Mouse (Mus musculus) heart, embryonic 14.5 days (tissue): ENCODE results near the gene Elp4. TPM values are rescaled to one million over a fixed set of nuclear protein-coding genes. Genes with fewer than 3 reads are reported as not detected.
A peak's percentile ranks its signal among the peaks of the same experiment; 100 is the strongest.

Source experiments
- ATAC-seq: fragments of 200-750 bp; cut with Nextera tagmentation; 2 replicates; pipeline ENCODE4 v1.8.0; 2017; ENCODE audit warnings: low read depth, moderate TSS enrichment; ENCODE audit not compliant: insufficient number of reproducible peaks, insufficient read depth, low FRiP score
- H3K27ac ChIP-seq, 2 experiments: fragments of 200-500 bp in 1 of 2; fragments of 300-500 bp in 1 of 2; sonication (generic) in 1 of 2; replicated peaks in 1 of 2; 2 replicates each; pipeline ENCODE4 v1.5.1; 2012 to 2014; ENCODE audit warnings: low read depth in 2 of 2, low read length in 2 of 2, control low read depth in 1 of 2, mild to moderate bottlenecking in 1 of 2, mixed read lengths in 1 of 2; ENCODE audit not compliant: control insufficient read depth in 1 of 2, insufficient read depth in 1 of 2
- H3K27me3 ChIP-seq: fragments of 300-500 bp; sonication (generic); 2 replicates; pipeline ENCODE4 v1.6.1; 2014; ENCODE audit warnings: mild to moderate bottlenecking, low read length, control low read depth; ENCODE audit not compliant: control insufficient read depth, insufficient read depth
- H3K36me3 ChIP-seq: fragments of 300-500 bp; sonication (generic); 2 replicates; pipeline ENCODE4 v1.6.1; 2014; ENCODE audit warnings: mild to moderate bottlenecking, control low read depth, low read length, mixed read lengths; ENCODE audit not compliant: control insufficient read depth, insufficient read depth
- H3K4me1 ChIP-seq, 2 experiments: fragments of 200-500 bp in 1 of 2; fragments of 300-500 bp in 1 of 2; sonication (generic) in 1 of 2; 2 replicates each; pipeline ENCODE4 v1.6.1; 2012 to 2014; ENCODE audit warnings: low read length in 2 of 2, control low read depth in 1 of 2, mixed read lengths in 1 of 2; ENCODE audit not compliant: control insufficient read depth in 2 of 2, insufficient read depth in 2 of 2
- H3K4me2 ChIP-seq: fragments of 300-500 bp; sonication (generic); 2 replicates; pipeline ENCODE4 v1.6.1; 2014; ENCODE audit warnings: mild to moderate bottlenecking, low read length
- H3K4me3 ChIP-seq, 2 experiments: fragments of 200-500 bp in 1 of 2; fragments of 300-500 bp in 1 of 2; sonication (generic) in 1 of 2; 2 replicates each; pipeline ENCODE4 v1.5.1; 2012 to 2014; ENCODE audit warnings: low read length in 2 of 2, mild to moderate bottlenecking in 2 of 2, control low read depth in 1 of 2, low read depth in 1 of 2, moderate library complexity in 1 of 2; ENCODE audit not compliant: control insufficient read depth in 1 of 2, insufficient read depth in 1 of 2
- H3K9ac ChIP-seq: fragments of 300-500 bp; sonication (generic); 2 replicates; pipeline ENCODE4 v1.6.1; 2014; ENCODE audit warnings: mild to moderate bottlenecking, low read length
- H3K9me3 ChIP-seq: fragments of 300-500 bp; sonication (generic); 2 replicates; pipeline ENCODE4 v1.6.1; 2016; ENCODE audit warnings: low read length, control low read depth; ENCODE audit not compliant: control insufficient read depth
- WGBS: fragments of 180-500 bp; shearing (Covaris S2); extraction: QIAGEN DNeasy Blood & Tissue Kit; methylation state at CpG from one replicate; pipeline ENCODE4 v1.1.7; 2014; 5-methylcytosine and 5-hydroxymethylcytosine counted together
- polyA plus RNA-seq: library from polyadenylated mRNA; unstranded; fragments of >200 nt; fragmentation: Nextera tagmentation; extraction: Ambion mirVana; gene quantifications from 2 replicates; pipeline ENCODE4 v1.2.1, GENCODE M21; 2014

Gene Elp4
- polyA plus RNA-seq, 1 experiment from 2014 or later: 19.6 TPM

DNA sequence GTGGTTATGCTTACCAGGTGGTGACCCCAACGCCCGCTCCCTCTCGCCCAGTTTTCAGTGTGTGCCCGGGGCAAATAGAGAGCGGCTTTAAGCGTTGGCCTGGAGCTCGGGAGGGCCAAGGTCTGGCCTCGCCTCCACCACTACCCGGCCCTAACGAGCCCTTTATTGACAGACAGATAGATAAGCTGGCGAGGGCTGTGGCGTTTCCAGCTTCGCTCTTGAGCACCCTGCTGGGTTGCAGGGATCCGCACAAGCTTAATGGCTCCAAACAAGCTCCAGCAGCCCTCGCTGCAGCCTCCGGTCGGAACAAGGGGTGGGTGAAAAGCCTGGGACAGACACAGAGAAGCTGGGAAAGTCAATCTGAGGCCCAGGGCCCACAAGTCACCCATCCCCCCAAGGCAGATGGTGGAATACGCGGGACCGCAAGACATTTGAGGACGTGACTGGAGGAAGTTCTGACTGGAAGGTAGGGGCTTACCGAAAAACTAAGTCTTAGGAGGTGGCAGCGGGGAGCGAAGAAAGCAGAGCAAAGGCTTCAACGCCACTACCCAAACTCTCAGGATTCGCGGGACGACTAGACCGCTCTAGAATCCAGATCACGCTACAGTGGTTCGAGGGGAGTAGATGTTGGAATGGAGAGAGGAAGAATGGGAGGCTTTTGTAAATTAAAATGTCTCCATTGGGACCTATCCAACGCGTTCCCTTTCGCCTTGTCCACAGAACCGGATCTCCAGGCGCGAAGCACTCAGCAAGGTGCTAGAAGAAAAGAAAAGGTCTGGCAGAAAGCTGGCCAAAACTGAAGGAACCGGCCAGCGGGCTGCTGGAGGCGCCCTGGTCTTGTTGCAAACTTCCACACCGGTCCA is 237.4 kb downstream of the Elp4 start:
- H3K4me1 ChIP-seq: peaks cover 5% of the 10 kb centered on the region in 2 experiments; a peak in 2 of 4 replicates
- no peak overlapping the region for H3K4me3 ChIP-seq
- H3K4me2 ChIP-seq: no peak overlapping the region
- H3K27me3 ChIP-seq: peaks cover 95% of the 10 kb centered on the region
- H3K27ac ChIP-seq: no peak overlapping the region
- H3K9me3 ChIP-seq: no peaks in the 10 kb centered on the region
- H3K36me3 ChIP-seq: no peaks in the 10 kb centered on the region
- WGBS: under 1% methylated on average over 41 of the region's 41 CpGs
- no peak overlapping the region for H3K9ac ChIP-seq
- no peak; the same call in 1 of the 2 replicates for ATAC-seq

DNA sequence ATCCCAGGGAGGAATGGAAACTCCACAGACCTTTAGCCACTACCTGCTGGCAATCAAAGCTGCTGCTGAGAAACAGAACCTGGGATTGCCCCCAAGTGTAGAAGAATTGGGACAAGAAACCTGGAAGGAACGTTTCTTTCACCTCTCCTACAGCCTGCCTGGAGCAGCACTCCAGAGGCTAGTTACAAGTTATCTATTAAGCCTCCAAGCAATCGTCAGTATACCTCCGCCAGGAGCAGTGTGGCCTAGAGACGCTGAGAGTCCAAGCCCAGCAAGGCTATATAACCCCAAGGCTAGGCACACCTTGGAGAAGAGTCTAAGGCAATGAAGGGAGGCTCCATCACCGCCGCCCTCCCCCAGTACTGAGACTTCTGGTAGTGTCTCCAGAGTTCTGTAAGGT is 238.0 kb downstream of the Elp4 start:
- 3% methylated on average over 6 of the region's 6 CpGs for WGBS
- H3K9me3 ChIP-seq: no peaks in the 10 kb centered on the region
- no peak for ATAC-seq

DNA sequence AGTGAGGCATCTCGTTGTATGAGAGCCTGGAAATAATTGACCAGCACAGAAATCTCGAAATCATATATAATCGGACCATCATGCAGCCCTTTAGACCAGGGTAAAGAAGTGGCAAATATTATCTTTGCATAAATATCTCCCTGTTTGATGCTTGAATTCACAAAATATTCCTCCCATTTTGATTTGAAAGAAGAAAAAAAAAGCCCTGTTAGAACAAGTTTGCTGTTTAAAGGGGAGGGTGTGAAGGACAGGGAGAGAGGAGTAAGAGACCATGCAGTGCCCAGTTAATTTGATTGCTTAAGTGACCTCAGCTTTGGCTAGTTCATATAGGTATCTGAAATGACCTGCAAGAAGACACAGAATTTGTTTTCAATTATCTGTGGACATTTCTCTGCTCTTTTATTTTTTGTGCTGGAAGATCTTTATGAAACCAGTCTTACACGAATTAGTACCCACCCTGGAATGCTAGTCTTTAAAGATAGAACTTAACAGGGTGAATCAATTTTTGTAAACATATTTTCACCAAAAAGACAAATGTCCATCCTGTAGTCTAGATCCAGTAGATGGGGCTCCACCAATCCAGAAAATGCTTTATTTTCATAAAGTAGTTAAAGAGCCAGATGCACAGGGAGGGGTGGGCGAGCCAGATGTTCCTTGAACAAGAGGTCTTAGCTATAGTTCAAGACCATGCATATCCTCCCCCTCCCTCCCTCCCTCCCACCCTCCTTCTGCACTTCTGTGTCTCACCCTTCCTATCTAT is 238.7 kb downstream of the Elp4 start:
- 21% methylated on average over 5 of the region's 5 CpGs for WGBS
- no peak for ATAC-seq
- Histone ChIP-seq H3K27ac (no peak overlapping the region), H3K9me3 (no peaks in the 10 kb centered on the region), H3K9ac (no peak overlapping the region), H3K4me3 (no peak overlapping the region), H3K4me1 (peaks cover 5% of the 10 kb centered on the region in 2 experiments; a peak in 2 of 4 replicates), H3K4me2 (no peak overlapping the region), H3K36me3 (no peaks in the 10 kb centered on the region), H3K27me3 (peaks cover 93% of the 10 kb centered on the region)

More for the DNA sequence above, 238.0 kb downstream of the Elp4 start:
- Histone ChIP-seq H3K36me3 (no peaks in the 10 kb centered on the region), H3K4me1 (peaks cover 5% of the 10 kb centered on the region in 2 experiments; a peak in 2 of 4 replicates), H3K27me3 (peaks cover 93% of the 10 kb centered on the region), H3K4me3 (no peak overlapping the region), H3K27ac (no peak overlapping the region), H3K9ac (no peak overlapping the region), H3K4me2 (no peak overlapping the region)

DNA sequence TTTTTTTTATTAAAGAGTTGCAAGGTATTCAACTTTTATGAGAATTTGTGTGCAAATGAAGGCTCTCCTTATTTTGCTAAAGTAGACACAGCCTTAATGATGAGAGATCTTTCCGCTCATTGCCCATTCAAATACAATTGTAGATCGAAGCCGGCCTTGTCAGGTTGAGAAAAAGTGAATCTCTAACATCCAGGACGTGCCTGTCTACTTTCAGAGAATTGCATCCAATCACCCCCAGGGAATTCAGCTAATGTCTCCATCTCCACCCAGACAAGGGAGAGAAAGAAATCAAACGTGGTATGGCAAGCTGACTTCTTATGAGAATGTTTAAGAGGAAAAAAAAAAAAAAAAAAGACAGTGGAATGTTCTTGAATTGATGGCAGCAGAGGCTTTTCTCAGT is 239.4 kb downstream of the Elp4 start:
- ATAC-seq: no peak
- Histone ChIP-seq H3K4me3 (no peak overlapping the region), H3K9me3 (no peaks in the 10 kb centered on the region), H3K27me3 (peaks cover 93% of the 10 kb centered on the region), H3K4me2 (no peak overlapping the region), H3K9ac (no peak overlapping the region), H3K4me1 (peaks cover 5 to 6% of the 10 kb centered on the region in 2 experiments; a peak in 2 of 4 replicates), H3K36me3 (no peaks in the 10 kb centered on the region), H3K27ac (no peak overlapping the region)
- WGBS: 10% methylated on average over 5 of the region's 5 CpGs

DNA sequence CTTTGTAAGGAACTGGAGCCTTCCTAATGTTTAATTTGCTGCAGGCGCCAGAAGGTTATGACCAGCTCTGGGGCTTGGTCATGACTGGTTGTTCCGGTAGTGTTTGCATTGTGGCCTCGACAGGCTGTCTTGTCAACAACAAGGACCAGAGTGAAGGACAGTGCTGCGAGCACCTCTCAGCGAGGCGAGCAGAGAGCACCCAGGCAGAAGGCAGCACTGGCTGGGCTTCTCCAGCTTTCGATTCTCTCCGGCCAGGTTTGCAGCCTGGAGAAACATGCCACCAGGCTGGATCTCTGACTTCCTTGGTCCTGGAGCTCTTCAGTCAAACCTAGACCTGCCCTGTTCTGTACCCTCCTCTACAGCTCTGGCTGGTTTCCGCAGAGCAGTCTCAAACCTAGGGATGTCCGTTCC is 241.3 kb downstream of the Elp4 start:
- peaks cover 97% of the 10 kb centered on the region for H3K27me3 ChIP-seq
- H3K4me2 ChIP-seq: no peak overlapping the region
- no peaks in the 10 kb centered on the region for H3K9me3 ChIP-seq
- H3K9ac ChIP-seq: no peak overlapping the region
- under 1% methylated on average over 10 of the region's 10 CpGs for WGBS
- no peak for ATAC-seq
- no peaks in the 10 kb centered on the region for H3K36me3 ChIP-seq
- H3K4me1 ChIP-seq: peaks cover 4 to 6% of the 10 kb centered on the region in 2 experiments; a peak in 2 of 4 replicates
- no peak overlapping the region for H3K27ac ChIP-seq
- peak overlapping the region in 1 of 2 experiments; percentile 20; a peak in 1 of 4 replicates for H3K4me3 ChIP-seq

DNA sequence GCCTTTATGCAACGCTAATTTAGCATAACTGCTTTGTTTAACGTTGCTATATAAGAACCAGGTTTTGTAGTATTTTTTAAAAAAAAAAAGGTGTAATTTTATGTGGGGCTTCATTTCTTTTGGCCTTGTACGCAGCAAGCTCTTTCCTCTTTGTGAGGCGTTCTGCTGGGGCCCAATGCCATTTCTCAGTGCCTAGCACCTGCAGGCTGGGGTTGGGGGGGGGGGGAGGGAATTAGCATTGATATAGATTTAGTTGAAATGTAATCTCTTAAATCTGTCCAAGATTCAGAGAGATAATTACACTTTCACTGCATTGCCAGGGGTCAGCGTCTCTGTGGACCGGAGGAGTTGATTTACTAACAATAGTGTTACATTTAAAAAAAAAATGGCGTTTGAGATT is 241.8 kb downstream of the Elp4 start:
- no peak overlapping the region for H3K9ac ChIP-seq
- H3K4me2 ChIP-seq: no peak overlapping the region
- H3K27me3 ChIP-seq: peaks cover 96% of the 10 kb centered on the region
- H3K36me3 ChIP-seq: no peaks in the 10 kb centered on the region
- H3K27ac ChIP-seq: no peak overlapping the region
- H3K4me1 ChIP-seq: peaks cover 4 to 6% of the 10 kb centered on the region in 2 experiments; a peak in 2 of 4 replicates
- H3K9me3 ChIP-seq: no peaks in the 10 kb centered on the region
- WGBS: 4% methylated on average over 7 of the region's 7 CpGs
- ATAC-seq: no peak
- no peak overlapping the region for H3K4me3 ChIP-seq

DNA sequence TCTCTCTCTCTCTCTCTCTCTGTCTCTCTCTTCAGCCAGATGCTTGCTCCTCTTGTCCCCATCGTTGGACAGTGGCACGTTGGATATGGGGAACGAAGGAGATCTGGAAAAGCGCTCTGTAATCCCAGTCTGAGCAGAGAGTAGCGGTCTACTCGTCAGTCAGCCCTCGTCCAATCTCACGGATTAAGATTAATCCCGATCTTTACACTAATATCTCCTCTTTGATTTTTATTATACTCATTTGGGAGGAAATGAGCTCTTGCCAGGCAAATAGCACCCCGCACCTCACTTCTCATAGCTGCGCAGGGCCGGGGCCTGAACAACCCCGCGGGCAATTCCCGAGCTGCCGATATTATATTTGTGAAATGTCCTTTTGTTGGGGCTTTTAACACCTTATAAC is 242.2 kb downstream of the Elp4 start:
- no peak overlapping the region for H3K9ac ChIP-seq
- H3K4me2 ChIP-seq: no peak overlapping the region
- 7% methylated on average over 16 of the region's 16 CpGs for WGBS
- H3K36me3 ChIP-seq: no peaks in the 10 kb centered on the region
- peaks cover 96% of the 10 kb centered on the region for H3K27me3 ChIP-seq
- H3K9me3 ChIP-seq: no peaks in the 10 kb centered on the region
- peaks cover 4 to 6% of the 10 kb centered on the region in 2 experiments; a peak in 2 of 4 replicates for H3K4me1 ChIP-seq
- no peak for ATAC-seq
- H3K27ac ChIP-seq: no peak overlapping the region
- H3K4me3 ChIP-seq: no peak overlapping the region
